Mouse (Mus musculus) cerebellum, adult 11-12 months (tissue): ENCODE measurements around the gene Sertad4.

Experiments
- DNase-seq: peaks from one replicate; pipeline ENCODE4 v3.0.0; 2022

Gene Sertad4

GRCm38 (mm10) chr1:192855474-192856230 lies at the start of gene Sertad4:
Sertad4 (minus strand) TSS chr1:192855756.
- peak; percentile 54 for DNase-seq

- DNase-seq: no peak
These were observed 46.0 kb upstream of the Sertad4 start for GRCm38 (mm10) chr1:192901516-192901915.

- DNase-seq: no peak
These were observed 45.4 kb upstream of the Sertad4 start for GRCm38 (mm10) chr1:192900913-192901312.

GRCm38 (mm10) chr1:192898742-192899141 lies 43.2 kb upstream of the Sertad4 start:
- no peak for DNase-seq

GRCm38 (mm10) chr1:192897218-192897617 lies 41.7 kb upstream of the Sertad4 start:
- peak; percentile 20 for DNase-seq

GRCm38 (mm10) chr1:192896076-192896475 lies 40.5 kb upstream of the Sertad4 start:
- no peak for DNase-seq

GRCm38 (mm10) chr1:192890716-192891115 lies 35.2 kb upstream of the Sertad4 start:
- DNase-seq: no peak

- DNase-seq: no peak
These were observed 27.2 kb upstream of the Sertad4 start for GRCm38 (mm10) chr1:192882617-192883295.

GRCm38 (mm10) chr1:192880130-192880529 lies 24.6 kb upstream of the Sertad4 start:
- no peak for DNase-seq

- DNase-seq: no peak
These were observed 23.6 kb upstream of the Sertad4 start for GRCm38 (mm10) chr1:192879086-192879580.

- DNase-seq: peak; percentile 59
These were observed 17.3 kb upstream of the Sertad4 start for GRCm38 (mm10) chr1:192872841-192873240.

- DNase-seq: no peak
These were observed 14.2 kb upstream of the Sertad4 start for GRCm38 (mm10) chr1:192869761-192870160.

GRCm38 (mm10) chr1:192864440-192864839 lies 8.9 kb upstream of the Sertad4 start:
- no peak for DNase-seq

GRCm38 (mm10) chr1:192861305-192861960 lies 5.9 kb upstream of the Sertad4 start:
- no peak for DNase-seq

- no peak for DNase-seq
These were observed 4.7 kb upstream of the Sertad4 start for GRCm38 (mm10) chr1:192860273-192860672.

GRCm38 (mm10) chr1:192857582-192857981 lies 2.0 kb upstream of the Sertad4 start:
- DNase-seq: no peak

GRCm38 (mm10) chr1:192856931-192857330 lies 1.4 kb upstream of the Sertad4 start:
- DNase-seq: no peak

- DNase-seq: peak; percentile 23
These were observed 855 bp upstream of the Sertad4 start for GRCm38 (mm10) chr1:192856411-192856810.

GRCm38 (mm10) chr1:192854819-192855271 lies 711 bp downstream of the Sertad4 start:
- peak; percentile 52 for DNase-seq

- no peak for DNase-seq
These were observed 1.4 kb downstream of the Sertad4 start for GRCm38 (mm10) chr1:192853988-192854818.

GRCm38 (mm10) chr1:192853429-192853828 lies 2.1 kb downstream of the Sertad4 start:
- DNase-seq: no peak

- DNase-seq: no peak
These were observed 3.5 kb downstream of the Sertad4 start for GRCm38 (mm10) chr1:192852047-192852446.

GRCm38 (mm10) chr1:192851640-192852039 lies 3.9 kb downstream of the Sertad4 start:
- no peak for DNase-seq
